Mouse (Mus musculus) liver, adult 2 months (tissue): ENCODE results near the gene Suclg1. TPM values are rescaled to one million over a fixed set of nuclear protein-coding genes. Genes with fewer than 3 reads are reported as not detected.

Source experiments
- DNase-seq: peaks from one replicate; pipeline ENCODE4 v3.0.0-alpha.2; 2011; ENCODE audit warnings: low read depth, low spot score; ENCODE audit errors: extremely low read depth
- H3K27ac ChIP-seq: fragments of 200-500 bp; replicated peaks from 2 replicates; pipeline ENCODE4 v1.5.1; 2012; ENCODE audit warnings: low read depth, mild to moderate bottlenecking, control low read depth, inconsistent platforms, low read length; ENCODE audit not compliant: insufficient read depth
- H3K27me3 ChIP-seq: fragments of 200-500 bp; 2 replicates; pipeline ENCODE4 v1.6.1; 2012; ENCODE audit warnings: mild to moderate bottlenecking, moderate library complexity, low read length, inconsistent platforms; ENCODE audit not compliant: control insufficient read depth, insufficient read depth
- H3K36me3 ChIP-seq: fragments of 200-500 bp; 2 replicates; pipeline ENCODE4 v1.6.1; 2012; ENCODE audit warnings: low read length, inconsistent platforms; ENCODE audit not compliant: control insufficient read depth, insufficient read depth
- H3K4me1 ChIP-seq: fragments of 200-500 bp; 2 replicates; pipeline ENCODE4 v1.6.1; 2011; ENCODE audit warnings: low read length; ENCODE audit not compliant: control insufficient read depth, insufficient read depth
- H3K4me3 ChIP-seq: fragments of 200-500 bp; 2 replicates; pipeline ENCODE4 v1.5.1; 2011; ENCODE audit warnings: low read depth, mild to moderate bottlenecking, control low read depth, low read length, moderate library complexity; ENCODE audit not compliant: insufficient read depth
- H3K79me2 ChIP-seq: fragments of 200-500 bp; 2 replicates; pipeline ENCODE4 v1.6.1; 2012; ENCODE audit warnings: inconsistent platforms, mild to moderate bottlenecking, low read length, moderate library complexity; ENCODE audit not compliant: control insufficient read depth, insufficient read depth
- H3K9ac ChIP-seq: fragments of 200-500 bp; 2 replicates; pipeline ENCODE4 v1.6.1; 2012; ENCODE audit warnings: low read depth, mild to moderate bottlenecking, control low read depth, inconsistent platforms, low read length
- CTCF ChIP-seq: fragments of 200-500 bp; IDR thresholded peaks from 2 replicates; pipeline ENCODE4 v1.5.1; 2011; ENCODE audit warnings: low read depth, low read length, control low read depth
- POLR2A ChIP-seq: fragments of 200-500 bp; IDR thresholded peaks from 2 replicates; pipeline ENCODE4 v1.6.1; 2011; ENCODE audit warnings: low read length, control low read depth; ENCODE audit not compliant: insufficient read depth; ENCODE audit errors: extremely low read depth
- WGBS: fragments of 180-500 bp; shearing (Covaris S2); methylation state at CpG from one replicate; pipeline ENCODE4 v1.1.7; 2018; 5-methylcytosine and 5-hydroxymethylcytosine counted together
- polyA plus RNA-seq: library from polyadenylated mRNA; depleted of rRNA; stranded (reverse); fragments of >200 nt; gene quantifications from 2 replicates; pipeline ENCODE4 v1.2.3, GENCODE M21; 2012
- total RNA-seq: library from RNA; depleted of rRNA; stranded (reverse); fragments of >200 nt; gene quantifications from 2 replicates; pipeline ENCODE4 v1.2.3, GENCODE M21; 2014

The Suclg1 gene
- total and polyA plus RNA-seq, 2 experiments: 140 to 186 TPM

GRCm38 (mm10) chr6:73253006-73253405 is 4.8 kb downstream of the Suclg1 start:
- Histone ChIP-seq H3K36me3 (peaks cover 14% of the 10 kb centered on the region), H3K4me3 (no peak overlapping the region), H3K9ac (no peak overlapping the region), H3K79me2 (peaks cover 47% of the 10 kb centered on the region), H3K27me3 (no peaks in the 10 kb centered on the region), H3K4me1 (peaks cover 36% of the 10 kb centered on the region), H3K27ac (peak overlapping the region; percentile 68)
- no peak for TF ChIP-seq CTCF
- TF ChIP-seq POLR2A: no peak
- DNase-seq: no peak
- 67% methylated on average over 2 of the region's 2 CpGs for WGBS

GRCm38 (mm10) chr6:73253584-73253983 is 5.4 kb downstream of the Suclg1 start:
- no peak for TF ChIP-seq POLR2A
- TF ChIP-seq CTCF: no peak
- Histone ChIP-seq H3K9ac (no peak overlapping the region), H3K27me3 (no peaks in the 10 kb centered on the region), H3K27ac (peak overlapping the region; percentile 68; the same call in 1 of the 2 replicates), H3K36me3 (peaks cover 19% of the 10 kb centered on the region), H3K4me1 (peaks cover 36% of the 10 kb centered on the region), H3K79me2 (peaks cover 45% of the 10 kb centered on the region), H3K4me3 (no peak overlapping the region)
- DNase-seq: peak; percentile 85
- 28% methylated on average over 4 of the region's 4 CpGs for WGBS

- Histone ChIP-seq H3K4me3 (no peak overlapping the region), H3K27ac (peak overlapping the region; percentile 26; the same call in 1 of the 2 replicates)
- 62% methylated on average over 9 of the region's 9 CpGs for WGBS
Observed at GRCm38 (mm10) chr6:73254307-73255228, 6.4 kb downstream of the Suclg1 start.

GRCm38 (mm10) chr6:73257068-73257467 is 8.9 kb downstream of the Suclg1 start:
- TF ChIP-seq POLR2A: no peak
- no peak for TF ChIP-seq CTCF
- H3K36me3 ChIP-seq: peaks cover 40% of the 10 kb centered on the region
- WGBS: 95% methylated on average over 7 of the region's 7 CpGs

More at GRCm38 (mm10) chr6:73254307-73255228, 6.4 kb downstream of the Suclg1 start:
- no peaks in the 10 kb centered on the region for H3K27me3 ChIP-seq
- peaks cover 36% of the 10 kb centered on the region for H3K4me1 ChIP-seq
- H3K36me3 ChIP-seq: peaks cover 22% of the 10 kb centered on the region
- TF ChIP-seq CTCF (no peak), POLR2A (no peak)
- no peak overlapping the region for H3K9ac ChIP-seq
- peak; percentile 46 for DNase-seq
- H3K79me2 ChIP-seq: peaks cover 41% of the 10 kb centered on the region

GRCm38 (mm10) chr6:73260110-73260509 is 11.9 kb downstream of the Suclg1 start:
- no peak for DNase-seq
- Histone ChIP-seq H3K4me1 (peaks cover 5% of the 10 kb centered on the region), H3K27me3 (no peaks in the 10 kb centered on the region), H3K4me3 (no peak overlapping the region), H3K9ac (no peak overlapping the region), H3K79me2 (peaks cover 12% of the 10 kb centered on the region; the same call in 1 of the 2 replicates), H3K36me3 (peaks cover 59% of the 10 kb centered on the region), H3K27ac (no peak overlapping the region)
- no peak for TF ChIP-seq CTCF
- no peak for TF ChIP-seq POLR2A
- WGBS: 90% methylated on average over 6 of the region's 6 CpGs

More at GRCm38 (mm10) chr6:73257068-73257467, 8.9 kb downstream of the Suclg1 start:
- no peak for DNase-seq
- Histone ChIP-seq H3K4me1 (peaks cover 23% of the 10 kb centered on the region), H3K4me3 (no peak overlapping the region), H3K27me3 (no peaks in the 10 kb centered on the region), H3K9ac (no peak overlapping the region), H3K27ac (no peak overlapping the region), H3K79me2 (peaks cover 35% of the 10 kb centered on the region)
